Mouse (Mus musculus) heart, embryonic 16.5 days (tissue): ENCODE results near the gene Cfap45. TPM values are rescaled to one million over a fixed set of nuclear protein-coding genes. Genes with fewer than 3 reads are reported as not detected.

ENCODE experiments used
- ATAC-seq: fragments of 200-750 bp; cut with Nextera tagmentation; replicated peaks from 2 replicates; pipeline ENCODE4 v1.8.0; 2017; ENCODE audit warnings: moderate number of reproducible peaks; ENCODE audit not compliant: insufficient read depth, low FRiP score; ENCODE audit errors: extremely low read depth
- H3K27ac ChIP-seq: fragments of 300-500 bp; sonication (generic); 2 replicates; pipeline ENCODE4 v1.5.1; 2014; ENCODE audit warnings: mild to moderate bottlenecking, low read length, control low read depth, moderate library complexity
- H3K27me3 ChIP-seq: fragments of 300-500 bp; sonication (generic); 2 replicates; pipeline ENCODE4 v1.6.1; 2014; ENCODE audit warnings: low read length, mixed read lengths; ENCODE audit not compliant: control insufficient read depth, insufficient read depth
- H3K36me3 ChIP-seq: fragments of 300-500 bp; sonication (generic); 2 replicates; pipeline ENCODE4 v1.6.1; 2014; ENCODE audit not compliant: control insufficient read depth, insufficient read depth
- H3K4me1 ChIP-seq: fragments of 300-500 bp; sonication (generic); 2 replicates; pipeline ENCODE4 v1.6.1; 2014; ENCODE audit warnings: low read length, mixed read lengths; ENCODE audit not compliant: control insufficient read depth, insufficient read depth
- H3K4me2 ChIP-seq: fragments of 300-500 bp; sonication (generic); 2 replicates; pipeline ENCODE4 v1.6.1; 2014; ENCODE audit warnings: low read depth, mild to moderate bottlenecking, control low read depth, low read length
- H3K4me3 ChIP-seq: fragments of 300-500 bp; sonication (generic); 2 replicates; pipeline ENCODE4 v1.5.1; 2014; ENCODE audit warnings: mild to moderate bottlenecking, control low read depth, low read length
- H3K9ac ChIP-seq: fragments of 300-500 bp; sonication (generic); 2 replicates; pipeline ENCODE4 v1.6.1; 2014; ENCODE audit warnings: low read length, control low read depth
- H3K9me3 ChIP-seq: fragments of 300-500 bp; sonication (generic); replicated peaks from 2 replicates; pipeline ENCODE4 v1.6.1; 2016; ENCODE audit warnings: low read length; ENCODE audit not compliant: control insufficient read depth
- WGBS: fragments of 180-500 bp; shearing (Covaris S2); extraction: QIAGEN DNeasy Blood & Tissue Kit; methylation state at CpG from one replicate; pipeline ENCODE4 v1.1.7; 2014; 5-methylcytosine and 5-hydroxymethylcytosine counted together
- polyA plus RNA-seq: library from polyadenylated mRNA; unstranded; fragments of >200 nt; fragmentation: Nextera tagmentation; extraction: Ambion mirVana; gene quantifications from 2 replicates; pipeline ENCODE4 v1.2.1, GENCODE M21; 2015

Cfap45 gene
- polyA plus RNA-seq, 1 experiment from 2014 or later = 3.2 TPM

- peak overlapping the region; percentile 31 for H3K4me3 ChIP-seq
- H3K27ac ChIP-seq = no peak overlapping the region
- peaks cover 13% of the 10 kb centered on the region for H3K27me3 ChIP-seq
- no peaks in the 10 kb centered on the region for H3K36me3 ChIP-seq
- peak; percentile 47; the same call in 1 of the 2 replicates for ATAC-seq
- WGBS = 4% methylated on average over 13 of the region's 13 CpGs
- H3K9ac ChIP-seq = no peak overlapping the region
- peak overlapping the region; percentile 57 for H3K4me2 ChIP-seq
- no peaks in the 10 kb centered on the region for H3K9me3 ChIP-seq
- H3K4me1 ChIP-seq = peaks cover 12% of the 10 kb centered on the region
These were observed 11.9 kb downstream of the Cfap45 start for GRCm38 (mm10) chr1:172532551-172532950.

GRCm38 (mm10) chr1:172535116-172535515, 14.5 kb downstream of the Cfap45 start:
- ATAC-seq = no peak
- no peak overlapping the region for H3K4me3 ChIP-seq
- no peak overlapping the region for H3K4me2 ChIP-seq
- no peak overlapping the region for H3K9ac ChIP-seq
- H3K27ac ChIP-seq = no peak overlapping the region
- WGBS = 70% methylated on average over 16 of the region's 16 CpGs
- no peaks in the 10 kb centered on the region for H3K36me3 ChIP-seq
- H3K9me3 ChIP-seq = no peaks in the 10 kb centered on the region
- H3K4me1 ChIP-seq = peaks cover 12% of the 10 kb centered on the region
- H3K27me3 ChIP-seq = peaks cover 10% of the 10 kb centered on the region

- ATAC-seq = no peak
- no peaks in the 10 kb centered on the region for H3K4me1 ChIP-seq
- H3K4me2 ChIP-seq = no peak overlapping the region
- no peaks in the 10 kb centered on the region for H3K36me3 ChIP-seq
- WGBS = 48% methylated on average over 6 of the region's 6 CpGs
- H3K27ac ChIP-seq = no peak overlapping the region
- no peak overlapping the region for H3K4me3 ChIP-seq
- H3K9ac ChIP-seq = no peak overlapping the region
- 0 out of 2 replicates have a peak, but pooled peaks cover 10% of the 10 kb centered on the region for H3K27me3 ChIP-seq
- H3K9me3 ChIP-seq = no peaks in the 10 kb centered on the region
These were observed 19.2 kb downstream of the Cfap45 start for GRCm38 (mm10) chr1:172539827-172540226.

- Histone ChIP-seq H3K36me3 (no peaks in the 10 kb centered on the region), H3K4me2 (no peak overlapping the region), H3K4me1 (no peaks in the 10 kb centered on the region), H3K27me3 (0 out of 2 replicates have a peak, but pooled peaks cover 10% of the 10 kb centered on the region), H3K9me3 (no peaks in the 10 kb centered on the region), H3K9ac (no peak overlapping the region), H3K4me3 (no peak overlapping the region), H3K27ac (no peak overlapping the region)
- 53% methylated on average over 11 of the region's 11 CpGs for WGBS
- ATAC-seq = no peak
These were observed 19.8 kb downstream of the Cfap45 start for GRCm38 (mm10) chr1:172540283-172540820.

GRCm38 (mm10) chr1:172546062-172546461, 25.5 kb downstream of the Cfap45 start:
- Histone ChIP-seq H3K9me3 (no peaks in the 10 kb centered on the region), H3K9ac (no peak overlapping the region), H3K4me3 (no peak overlapping the region), H3K27ac (no peak overlapping the region), H3K36me3 (no peaks in the 10 kb centered on the region), H3K4me1 (peaks cover 19% of the 10 kb centered on the region), H3K4me2 (no peak overlapping the region), H3K27me3 (0 out of 2 replicates have a peak, but pooled peaks cover 6% of the 10 kb centered on the region)
- 60% methylated on average over 4 of the region's 4 CpGs for whole genome bisulfite sequencing
- ATAC-seq = no peak

GRCm38 (mm10) chr1:172548501-172548900, 27.9 kb downstream of the Cfap45 start:
- ATAC-seq = no peak
- H3K9ac ChIP-seq = no peak overlapping the region
- H3K4me3 ChIP-seq = no peak overlapping the region
- 0 out of 2 replicates have a peak, but pooled peaks cover 4% of the 10 kb centered on the region for H3K27me3 ChIP-seq
- no peaks in the 10 kb centered on the region for H3K9me3 ChIP-seq
- no peak overlapping the region for H3K4me2 ChIP-seq
- peaks cover 24% of the 10 kb centered on the region for H3K4me1 ChIP-seq
- WGBS = 53% methylated on average over 7 of the region's 7 CpGs
- H3K27ac ChIP-seq = no peak overlapping the region
- no peaks in the 10 kb centered on the region for H3K36me3 ChIP-seq

- H3K4me3 ChIP-seq = no peak overlapping the region
- no peaks in the 10 kb centered on the region for H3K36me3 ChIP-seq
- H3K27me3 ChIP-seq = 0 out of 2 replicates have a peak, but pooled peaks cover 4% of the 10 kb centered on the region
- H3K4me1 ChIP-seq = peaks cover 24% of the 10 kb centered on the region
- no peak for ATAC-seq
- H3K27ac ChIP-seq = no peak overlapping the region
- H3K4me2 ChIP-seq = peak overlapping the region; percentile 77
- WGBS = 33% methylated on average over 2 of the region's 2 CpGs
- H3K9me3 ChIP-seq = no peaks in the 10 kb centered on the region
- H3K9ac ChIP-seq = no peak overlapping the region
These were observed 28.7 kb downstream of the Cfap45 start for GRCm38 (mm10) chr1:172549314-172549713.

GRCm38 (mm10) chr1:172549717-172550116, 29.1 kb downstream of the Cfap45 start:
- Histone ChIP-seq H3K4me2 (peak overlapping the region; percentile 77), H3K27ac (no peak overlapping the region), H3K4me1 (peaks cover 24% of the 10 kb centered on the region), H3K36me3 (no peaks in the 10 kb centered on the region), H3K4me3 (peak overlapping the region; percentile 51), H3K9me3 (no peaks in the 10 kb centered on the region), H3K27me3 (0 out of 2 replicates have a peak, but pooled peaks cover 4% of the 10 kb centered on the region), H3K9ac (peak overlapping the region; percentile 59)
- no peak for ATAC-seq
- WGBS = 8% methylated on average over 8 of the region's 8 CpGs

GRCm38 (mm10) chr1:172550551-172550951, 29.9 kb downstream of the Cfap45 start:
- ATAC-seq = peak; percentile 73
- Histone ChIP-seq H3K4me1 (peaks cover 24% of the 10 kb centered on the region), H3K36me3 (no peaks in the 10 kb centered on the region), H3K27me3 (0 out of 2 replicates have a peak, but pooled peaks cover 4% of the 10 kb centered on the region), H3K9ac (peak overlapping the region; percentile 59), H3K27ac (no peak overlapping the region; the same call in 1 of the 2 replicates), H3K4me3 (peak overlapping the region; percentile 51), H3K4me2 (peak overlapping the region; percentile 77), H3K9me3 (no peaks in the 10 kb centered on the region)
- under 1% methylated on average over 8 of the region's 8 CpGs for whole genome bisulfite sequencing
